Mouse (Mus musculus) adrenal gland, postnatal 4 days (tissue): ENCODE results near the gene Irgc1. TPM values are rescaled to one million over a fixed set of nuclear protein-coding genes. Genes with fewer than 3 reads are reported as not detected.
"Not testable (repeated sequence)": the region's sequence is repeated elsewhere in the genome, so short reads cannot be mapped to it uniquely, and the experiment has no call there.

ENCODE experiments used
- DNase-seq, 2 experiments: peaks; one replicate each; pipeline ENCODE4 v3.0.0; 2021 to 2022; ENCODE audit warnings: low spot score in 2 of 2, mixed read lengths in 2 of 2
- total RNA-seq, 2 experiments: library from RNA; stranded (reverse); gene quantifications; 2 replicates each; pipeline ENCODE4 v1.2.3; 2021

Gene Irgc1
- total RNA-seq, 2 experiments from 2014 or later, result not detected

- DNase-seq, result no peak
Observed at GRCm38 (mm10) chr7:24402851-24403250, 49.2 kb downstream of the Irgc1 start.

- DNase-seq, result not testable (repeated sequence)
Observed at GRCm38 (mm10) chr7:24400489-24400888, 51.6 kb downstream of the Irgc1 start.

GRCm38 (mm10) chr7:24400082-24400452 lies 52.0 kb downstream of the Irgc1 start:
- DNase-seq, result no peak

GRCm38 (mm10) chr7:24399256-24400081 lies 52.6 kb downstream of the Irgc1 start, which contains the start of gene Smg9:
TSS of gene Smg9 (plus strand) at chr7:24399619.
- peak; percentile 83 to 95 for DNase-seq

- DNase-seq, result no peak
Observed at GRCm38 (mm10) chr7:24398364-24398913, 53.7 kb downstream of the Irgc1 start.

GRCm38 (mm10) chr7:24396832-24397231 lies 55.3 kb downstream of the Irgc1 start:
- no peak for DNase-seq

- no peak for DNase-seq
Observed at GRCm38 (mm10) chr7:24394475-24395161, 57.5 kb downstream of the Irgc1 start.

- DNase-seq, result no peak
Observed at GRCm38 (mm10) chr7:24394054-24394453, 58.0 kb downstream of the Irgc1 start.

GRCm38 (mm10) chr7:24391687-24392086 lies 60.4 kb downstream of the Irgc1 start:
- DNase-seq, result no peak

- DNase-seq, result no peak
Observed at GRCm38 (mm10) chr7:24391077-24391476, 61.0 kb downstream of the Irgc1 start.

- no peak for DNase-seq
Observed at GRCm38 (mm10) chr7:24390512-24390911, 61.6 kb downstream of the Irgc1 start.

GRCm38 (mm10) chr7:24389516-24390187 lies 62.4 kb downstream of the Irgc1 start:
- DNase-seq, result no peak

- DNase-seq, result peak; percentile 48 to 74
Observed at GRCm38 (mm10) chr7:24387059-24387556, 65.0 kb downstream of the Irgc1 start.

GRCm38 (mm10) chr7:24384827-24385226 lies 67.3 kb downstream of the Irgc1 start:
- DNase-seq, result peak in 1 of 2 experiments; percentile 46

GRCm38 (mm10) chr7:24384070-24384469 lies 68.0 kb downstream of the Irgc1 start:
- no peak for DNase-seq

GRCm38 (mm10) chr7:24382730-24383372 lies 69.2 kb downstream of the Irgc1 start:
- DNase-seq, result no peak

Other genes starting within 250 kb of the Irgc1 start
- 10 to 100 TPM; 14.2 to 15.7 TPM for gene Zfp111, start 240.9 kb downstream of the Irgc1 start, total RNA-seq
- gene Zfp109, start 214.7 kb downstream of the Irgc1 start, total RNA-seq, result 1 to 10 TPM; 3.9 to 4.1 TPM
- gene Zfp108, start 197.5 kb downstream of the Irgc1 start, total RNA-seq, result 1 to 10 TPM; 3.9 to 4.2 TPM
- 1 to 10 TPM; 6.0 to 6.6 TPM for gene Zfp93, start 181.9 kb downstream of the Irgc1 start, total RNA-seq
- 10 to 100 TPM; 18.3 to 19.5 TPM for gene Zfp61, start 151.1 kb downstream of the Irgc1 start, total RNA-seq
- 1 to 10 TPM; 5.8 to 7.0 TPM for gene Zfp94, start 135.6 kb downstream of the Irgc1 start, total RNA-seq
- gene Tescl, start 118.4 kb downstream of the Irgc1 start, total RNA-seq, result under 1 TPM; 0.36 to 0.37 TPM
- not detected for gene Lypd5, start 103.1 kb downstream of the Irgc1 start, total RNA-seq
- 1 to 10 TPM; 3.0 to 7.3 TPM for gene Kcnn4, start 82.0 kb downstream of the Irgc1 start, total RNA-seq
- 10 to 100 TPM; 25.6 to 32.3 TPM for gene Smg9, start 52.7 kb downstream of the Irgc1 start, total RNA-seq
- 10 to 100 TPM; 11.9 to 13.1 TPM for gene Plaur, start 10.2 kb upstream of the Irgc1 start, total RNA-seq
- 10 to 100 TPM; 12.6 to 17.7 TPM for gene Cadm4, start 29.7 kb upstream of the Irgc1 start, total RNA-seq
- gene Zfp428, start 54.7 kb upstream of the Irgc1 start, total RNA-seq, result 10 to 100 TPM; 11.1 to 16.2 TPM
- not detected for gene AC161166.1, start 60.2 kb upstream of the Irgc1 start, total RNA-seq
- 10 to 100 TPM; 24.9 to 25.7 TPM for gene Irgq, start 78.4 kb upstream of the Irgc1 start, total RNA-seq
- not detected for gene Pinlyp, start 93.8 kb upstream of the Irgc1 start, total RNA-seq
- gene Xrcc1, start 94.0 kb upstream of the Irgc1 start, total RNA-seq, result 10 to 100 TPM; 56.8 to 64.4 TPM
- 10 to 100 TPM; 17.7 to 20.4 TPM for gene Ethe1, start 135.2 kb upstream of the Irgc1 start, total RNA-seq
- 1 to 10 TPM; 1.8 to 2.0 TPM for gene Zfp575, start 135.3 kb upstream of the Irgc1 start, total RNA-seq
- gene Phldb3, start 158.5 kb upstream of the Irgc1 start, total RNA-seq, result 1 to 10 TPM; 6.5 to 6.9 TPM
- 1 to 10 TPM in 1 of 2 experiments, under 1 TPM in 1; 0.70 to 1.5 TPM for gene Lypd3, start 184.3 kb upstream of the Irgc1 start, total RNA-seq
- not detected for gene Tex101, start 224.4 kb upstream of the Irgc1 start, total RNA-seq